Mouse (Mus musculus): ENCODE data around the gene Rela. TPM values are rescaled to one million over a fixed set of nuclear protein-coding genes. Genes with fewer than 3 reads are reported as not detected.

Gene Rela
- polyA plus RNA-seq, 1 experiment from 2014 or later, result 49.2 TPM

DNA sequence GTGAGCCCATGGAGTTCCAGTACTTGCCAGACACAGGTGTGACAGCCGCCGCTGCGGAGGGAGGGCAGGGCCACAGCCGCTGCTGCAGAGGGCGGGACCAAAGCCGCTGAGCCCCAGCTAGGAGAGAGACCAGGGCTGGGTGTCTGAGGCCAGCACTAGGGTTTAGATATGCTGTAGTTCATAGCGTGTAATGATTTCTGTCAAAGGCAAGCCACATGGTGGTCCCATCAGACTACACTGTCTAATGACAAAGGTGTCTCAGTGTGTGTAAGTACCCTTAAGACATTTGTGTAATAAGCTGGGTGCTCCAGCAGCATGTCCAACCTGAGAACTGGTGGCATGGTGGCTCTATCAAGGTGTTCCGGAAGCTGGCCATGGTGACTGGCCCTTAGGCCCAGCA, 4.4 kb downstream of the Rela start:
- H3K9ac ChIP-seq (ENCODE audit: low read depth, low read length), result no peak overlapping the region
- H3K27ac ChIP-seq (replicated peaks; ENCODE audit: low read depth, low read length), result no peak overlapping the region
- no peak overlapping the region for H3K4me2 ChIP-seq (ENCODE audit: low read depth, low read length)
- DNase-seq (ENCODE audit: low spot score), result no peak
- H3K36me3 ChIP-seq (ENCODE audit: control insufficient read depth, insufficient read depth, low read length), result peaks cover 77% of the 10 kb centered on the region
- H3K4me3 ChIP-seq (ENCODE audit: low read depth, low read length), result no peak overlapping the region
- H3K9me3 ChIP-seq (ENCODE audit: control insufficient read depth, low read length), result no peaks in the 10 kb centered on the region
- H3K27me3 ChIP-seq (replicated peaks; ENCODE audit: control insufficient read depth, insufficient read depth, low read length), result no peaks in the 10 kb centered on the region
- WGBS, result 94% methylated on average over 8 of the region's 8 CpGs
- peaks cover 8% of the 10 kb centered on the region for H3K4me1 ChIP-seq (ENCODE audit: control insufficient read depth, insufficient read depth, low read length)
- no peak for ATAC-seq (ENCODE audit: low read depth)

GRCm38 (mm10) chr19:5645280-5645679, 8.0 kb downstream of the Rela start:
- H3K4me3 ChIP-seq (ENCODE audit: low read depth, low read length), result no peak overlapping the region
- 93% methylated on average over 9 of the region's 9 CpGs for WGBS
- H3K27ac ChIP-seq (replicated peaks; ENCODE audit: low read depth, low read length), result no peak overlapping the region
- H3K36me3 ChIP-seq (ENCODE audit: control insufficient read depth, insufficient read depth, low read length), result peaks cover 78% of the 10 kb centered on the region
- no peaks in the 10 kb centered on the region for H3K9me3 ChIP-seq (ENCODE audit: control insufficient read depth, low read length)
- H3K4me2 ChIP-seq (ENCODE audit: low read depth, low read length), result no peak overlapping the region
- H3K9ac ChIP-seq (ENCODE audit: low read depth, low read length), result no peak overlapping the region
- H3K4me1 ChIP-seq (ENCODE audit: control insufficient read depth, insufficient read depth, low read length), result peaks cover 5% of the 10 kb centered on the region
- ATAC-seq (ENCODE audit: low read depth) (no peak), DNase-seq (ENCODE audit: low spot score) (no peak)
- H3K27me3 ChIP-seq (replicated peaks; ENCODE audit: control insufficient read depth, insufficient read depth, low read length), result no peaks in the 10 kb centered on the region

- H3K9ac ChIP-seq (ENCODE audit: low read depth, low read length), result no peak overlapping the region
- DNase-seq (ENCODE audit: low spot score) (no peak), ATAC-seq (ENCODE audit: low read depth) (no peak)
- H3K9me3 ChIP-seq (ENCODE audit: control insufficient read depth, low read length), result no peaks in the 10 kb centered on the region
- no peak overlapping the region for H3K4me3 ChIP-seq (ENCODE audit: low read depth, low read length)
- peaks cover 78% of the 10 kb centered on the region for H3K36me3 ChIP-seq (ENCODE audit: control insufficient read depth, insufficient read depth, low read length)
- no peak overlapping the region for H3K27ac ChIP-seq (replicated peaks; ENCODE audit: low read depth, low read length)
- H3K4me2 ChIP-seq (ENCODE audit: low read depth, low read length), result no peak overlapping the region
- H3K4me1 ChIP-seq (ENCODE audit: control insufficient read depth, insufficient read depth, low read length), result peaks cover 5% of the 10 kb centered on the region
- WGBS, result 93% methylated on average over 7 of the region's 8 CpGs
- no peaks in the 10 kb centered on the region for H3K27me3 ChIP-seq (replicated peaks; ENCODE audit: control insufficient read depth, insufficient read depth, low read length)
Observed at GRCm38 (mm10) chr19:5646731-5647330, 9.5 kb downstream of the Rela start.

- Histone ChIP-seq H3K4me3 (ENCODE audit: low read depth, low read length) (no peak overlapping the region), H3K27ac (replicated peaks; ENCODE audit: low read depth, low read length) (peak overlapping the region; percentile 80; the same call in 1 of the 2 replicates), H3K9ac (ENCODE audit: low read depth, low read length) (peak overlapping the region; percentile 2; the same call in 1 of the 2 replicates), H3K9me3 (ENCODE audit: control insufficient read depth, low read length) (no peaks in the 10 kb centered on the region), H3K36me3 (ENCODE audit: control insufficient read depth, insufficient read depth, low read length) (peaks cover 77% of the 10 kb centered on the region), H3K4me2 (ENCODE audit: low read depth, low read length) (no peak overlapping the region), H3K27me3 (replicated peaks; ENCODE audit: control insufficient read depth, insufficient read depth, low read length) (no peaks in the 10 kb centered on the region), H3K4me1 (ENCODE audit: control insufficient read depth, insufficient read depth, low read length) (peaks cover 5% of the 10 kb centered on the region)
- ATAC-seq (ENCODE audit: low read depth) (no peak), DNase-seq (ENCODE audit: low spot score) (no peak)
- 95% methylated on average over 6 of the region's 6 CpGs for WGBS
Observed at GRCm38 (mm10) chr19:5647791-5648190, 10.5 kb downstream of the Rela start.

GRCm38 (mm10) chr19:5648401-5649297, 11.4 kb downstream of the Rela start:
- peaks cover 5% of the 10 kb centered on the region for H3K4me1 ChIP-seq (ENCODE audit: control insufficient read depth, insufficient read depth, low read length)
- H3K4me2 ChIP-seq (ENCODE audit: low read depth, low read length), result peak overlapping the region; percentile 67
- H3K9me3 ChIP-seq (ENCODE audit: control insufficient read depth, low read length), result no peaks in the 10 kb centered on the region
- H3K9ac ChIP-seq (ENCODE audit: low read depth, low read length), result peak overlapping the region; percentile 41
- H3K27me3 ChIP-seq (replicated peaks; ENCODE audit: control insufficient read depth, insufficient read depth, low read length), result 0 out of 2 replicates have a peak, but pooled peaks cover under 1% of the 10 kb centered on the region
- ATAC-seq (ENCODE audit: low read depth) (peak; percentile 95), DNase-seq (ENCODE audit: low spot score) (peak; percentile 93)
- H3K4me3 ChIP-seq (ENCODE audit: low read depth, low read length), result peak overlapping the region; percentile 33
- peaks cover 68% of the 10 kb centered on the region for H3K36me3 ChIP-seq (ENCODE audit: control insufficient read depth, insufficient read depth, low read length)
- WGBS, result 7% methylated on average over 26 of the region's 26 CpGs
- peak overlapping the region; percentile 80 for H3K27ac ChIP-seq (replicated peaks; ENCODE audit: low read depth, low read length)

DNA sequence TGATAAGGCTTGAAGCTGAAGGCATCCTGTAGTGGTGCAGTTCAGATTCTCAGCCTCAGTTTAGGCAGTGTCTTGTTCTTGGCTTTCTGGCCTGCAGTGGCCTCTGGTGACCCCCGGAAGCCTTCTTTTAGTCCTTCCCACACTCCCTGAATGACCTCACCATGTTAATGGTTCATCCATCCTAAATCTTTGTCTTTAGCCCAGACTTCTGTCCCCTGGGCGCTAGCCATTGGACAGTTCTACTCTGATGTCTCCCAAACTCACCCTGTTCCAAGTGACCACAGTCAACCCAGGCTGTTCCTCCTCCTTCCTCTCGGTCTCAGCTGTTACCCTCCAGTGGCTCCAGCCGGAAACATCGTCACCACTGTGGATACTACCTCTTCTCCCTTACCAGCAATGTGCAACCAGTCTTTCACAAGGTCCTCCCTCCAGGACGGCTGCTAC, 12.0 kb downstream of the Rela start:
- peak overlapping the region; percentile 33 for H3K4me3 ChIP-seq (ENCODE audit: low read depth, low read length)
- peaks cover 8% of the 10 kb centered on the region for H3K27me3 ChIP-seq (replicated peaks; ENCODE audit: control insufficient read depth, insufficient read depth, low read length)
- peaks cover 11% of the 10 kb centered on the region for H3K4me1 ChIP-seq (ENCODE audit: control insufficient read depth, insufficient read depth, low read length)
- peaks cover 61% of the 10 kb centered on the region for H3K36me3 ChIP-seq (ENCODE audit: control insufficient read depth, insufficient read depth, low read length)
- DNase-seq (ENCODE audit: low spot score) (no peak), ATAC-seq (ENCODE audit: low read depth) (no peak)
- no peaks in the 10 kb centered on the region for H3K9me3 ChIP-seq (ENCODE audit: control insufficient read depth, low read length)
- H3K9ac ChIP-seq (ENCODE audit: low read depth, low read length), result peak overlapping the region; percentile 41
- H3K4me2 ChIP-seq (ENCODE audit: low read depth, low read length), result peak overlapping the region; percentile 67
- 65% methylated on average over 6 of the region's 6 CpGs for WGBS
- H3K27ac ChIP-seq (replicated peaks; ENCODE audit: low read depth, low read length), result peak overlapping the region; percentile 80; the same call in 1 of the 2 replicates

DNA sequence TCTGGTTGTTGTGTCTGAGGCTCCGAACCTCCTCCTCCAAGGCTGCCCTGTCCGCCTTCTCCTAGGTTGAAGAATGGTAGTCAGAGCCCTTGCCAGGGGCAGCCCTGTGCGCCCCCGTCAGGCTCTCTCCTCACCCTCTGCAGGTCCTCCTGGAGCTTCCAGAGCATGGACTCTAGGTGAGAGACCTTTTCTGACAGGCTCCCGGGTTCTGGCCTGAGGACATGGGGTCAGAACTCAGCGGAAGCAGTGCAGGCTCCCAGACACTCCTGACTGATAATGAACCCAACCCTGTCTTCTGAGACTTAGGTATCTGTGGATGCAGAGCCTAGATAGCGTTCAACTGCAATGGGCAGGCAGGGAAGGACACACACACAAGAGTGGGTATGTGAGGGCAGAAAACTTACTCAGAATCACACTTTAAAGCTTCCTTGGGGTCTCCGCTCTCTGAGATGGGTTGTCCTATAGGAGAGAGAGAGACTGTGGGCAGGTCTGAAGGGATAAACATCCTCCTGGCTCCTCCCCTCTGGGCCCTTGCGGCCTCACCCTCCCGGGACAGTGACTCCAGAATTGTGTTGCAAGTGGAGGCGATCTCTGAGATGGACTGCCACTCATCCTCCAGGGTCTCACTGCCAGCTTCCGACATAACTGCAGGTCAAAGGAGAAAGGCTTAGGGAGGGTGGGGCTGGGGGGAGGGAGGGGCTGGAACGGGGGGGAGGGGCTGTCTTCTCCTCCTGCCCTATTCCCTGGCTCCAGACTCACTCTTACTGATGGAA, 14.4 kb downstream of the Rela start:
- peaks cover 49% of the 10 kb centered on the region for H3K36me3 ChIP-seq (ENCODE audit: control insufficient read depth, insufficient read depth, low read length)
- H3K27ac ChIP-seq (replicated peaks; ENCODE audit: low read depth, low read length), result no peak overlapping the region
- no peak overlapping the region for H3K4me3 ChIP-seq (ENCODE audit: low read depth, low read length)
- 57% methylated on average over 13 of the region's 13 CpGs for WGBS
- no peak overlapping the region for H3K9ac ChIP-seq (ENCODE audit: low read depth, low read length)
- ATAC-seq (ENCODE audit: low read depth), result no peak
- H3K4me1 ChIP-seq (ENCODE audit: control insufficient read depth, insufficient read depth, low read length), result peaks cover 12% of the 10 kb centered on the region
- DNase-seq (ENCODE audit: low spot score), result no peak
- H3K4me2 ChIP-seq (ENCODE audit: low read depth, low read length), result no peak overlapping the region
- H3K9me3 ChIP-seq (ENCODE audit: control insufficient read depth, low read length), result no peaks in the 10 kb centered on the region
- peaks cover 25% of the 10 kb centered on the region for H3K27me3 ChIP-seq (replicated peaks; ENCODE audit: control insufficient read depth, insufficient read depth, low read length)

- Histone ChIP-seq H3K9ac (ENCODE audit: low read depth, low read length) (no peak overlapping the region), H3K36me3 (ENCODE audit: control insufficient read depth, insufficient read depth, low read length) (peaks cover 43% of the 10 kb centered on the region), H3K4me2 (ENCODE audit: low read depth, low read length) (no peak overlapping the region), H3K27me3 (replicated peaks; ENCODE audit: control insufficient read depth, insufficient read depth, low read length) (peaks cover 25% of the 10 kb centered on the region), H3K4me3 (ENCODE audit: low read depth, low read length) (no peak overlapping the region), H3K9me3 (ENCODE audit: control insufficient read depth, low read length) (no peaks in the 10 kb centered on the region), H3K27ac (replicated peaks; ENCODE audit: low read depth, low read length) (no peak overlapping the region), H3K4me1 (ENCODE audit: control insufficient read depth, insufficient read depth, low read length) (peaks cover 12% of the 10 kb centered on the region)
- ATAC-seq (ENCODE audit: low read depth) (no peak), DNase-seq (ENCODE audit: low spot score) (no peak)
- WGBS, result 76% methylated on average over 6 of the region's 6 CpGs
Observed at GRCm38 (mm10) chr19:5652570-5652969, 15.3 kb downstream of the Rela start.
